Mouse (Mus musculus) urinary bladder, adult 18-20 months (tissue): ENCODE results near the gene Cyp2c65.
"Not testable (repeated sequence)": the region's sequence is repeated elsewhere in the genome, so short reads cannot be mapped to it uniquely, and the experiment has no call there.

Source experiments
- DNase-seq, 2 experiments: peaks; one replicate each; pipeline ENCODE4 v3.0.0; 2022; ENCODE audit warnings: low spot score in 2 of 2, mixed read lengths in 2 of 2

Gene Cyp2c65

GRCm38 (mm10) chr19:39060719-39061118, at the start of gene Cyp2c65:
TSS of gene Cyp2c65 (plus strand) at chr19:39061015.
- DNase-seq: no peak

GRCm38 (mm10) chr19:39057928-39058327, 2.9 kb upstream of the Cyp2c65 start:
- DNase-seq: no peak

DNA sequence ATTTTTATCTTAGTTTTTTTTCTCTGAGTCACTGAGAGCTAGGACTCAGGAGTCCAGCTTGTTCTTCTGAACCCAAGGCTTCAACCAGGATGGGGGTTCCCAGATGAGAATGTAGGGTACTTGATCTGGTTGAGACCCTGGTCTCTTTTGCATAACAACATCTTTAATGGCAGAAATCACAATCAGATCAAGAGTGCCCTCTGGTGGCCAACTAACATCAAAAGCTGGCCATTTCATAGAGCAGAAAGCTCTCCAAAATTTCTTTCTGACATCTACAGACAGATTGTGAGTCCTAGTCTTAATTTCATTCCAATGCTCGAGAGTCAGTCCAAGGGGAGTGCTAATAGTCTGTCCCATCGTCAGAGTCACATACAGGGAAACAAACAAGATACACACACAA, 38.0 kb downstream of the Cyp2c65 start:
- not testable (repeated sequence) for DNase-seq

GRCm38 (mm10) chr19:39113644-39114043, 52.8 kb downstream of the Cyp2c65 start, which contains the start of gene Cyp2c66:
TSS of gene Cyp2c66 (plus strand) at chr19:39113898.
- DNase-seq: no peak
